Mouse (Mus musculus): ENCODE results near the gene Cfb. TPM values are rescaled to one million over a fixed set of nuclear protein-coding genes. Genes with fewer than 3 reads are reported as not detected.
"Not testable (repeated sequence)": the region's sequence is repeated elsewhere in the genome, so short reads cannot be mapped to it uniquely, and the experiment has no call there.

Gene Cfb
- polyA plus RNA-seq, 1 experiment, result 12.0 TPM

GRCm38 (mm10) chr17:34838785-34839184 lies 23.5 kb downstream of the Cfb start:
- no peak overlapping the region for H3K27ac ChIP-seq (ENCODE audit: insufficient read depth, low read depth, low read length)
- no peak overlapping the region for H3K4me3 ChIP-seq (ENCODE audit: insufficient read depth, low read length)
- TF ChIP-seq POLR2A (IDR thresholded peaks at IDR 0.05; ENCODE audit: borderline replicate concordance, low read depth, low read length), result no peak
- no peak for TF ChIP-seq CTCF (IDR thresholded peaks at IDR 0.05; ENCODE audit: low read depth, low read length)
- peaks cover 5% of the 10 kb centered on the region for H3K4me1 ChIP-seq (ENCODE audit: control insufficient read depth, insufficient read depth, low read length)

- Histone ChIP-seq H3K27ac (ENCODE audit: insufficient read depth, low read depth, low read length) (peak overlapping the region; percentile 37), H3K4me1 (ENCODE audit: control insufficient read depth, insufficient read depth, low read length) (peaks cover 5% of the 10 kb centered on the region)
- TF ChIP-seq POLR2A (IDR thresholded peaks at IDR 0.05; ENCODE audit: borderline replicate concordance, low read depth, low read length) (no peak), CTCF (IDR thresholded peaks at IDR 0.05; ENCODE audit: low read depth, low read length) (no peak)
Measured at GRCm38 (mm10) chr17:34837464-34838324, 24.6 kb downstream of the Cfb start.

DNA sequence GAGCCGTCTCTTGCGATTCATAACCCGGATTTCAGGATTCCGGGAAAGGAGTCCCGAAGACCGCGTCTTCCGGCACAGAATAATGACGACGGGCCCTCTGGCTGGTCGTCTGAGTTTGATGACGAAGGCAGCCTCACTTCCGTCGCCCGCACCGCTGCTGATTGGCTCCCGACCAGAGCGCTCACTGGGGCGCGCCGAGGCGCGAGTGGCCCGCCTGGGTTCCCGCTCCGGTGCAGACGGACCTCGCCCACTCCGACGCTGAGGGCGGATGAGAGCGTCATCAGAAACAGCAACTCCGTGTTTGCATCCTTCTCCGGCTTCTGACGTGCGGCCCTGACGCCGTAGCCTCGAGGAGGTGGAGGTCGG lies 25.5 kb downstream of the Cfb start, which contains the start of the genes Stk19 and Dxo:
Stk19 (minus strand) TSS at position 90 of the 366 bp plus-strand sequence.
Dxo (plus strand) TSS at position 164 of the 366 bp plus-strand sequence.
- Histone ChIP-seq H3K4me1 (ENCODE audit: control insufficient read depth, insufficient read depth, low read length) (peaks cover 5% of the 10 kb centered on the region), H3K27ac (ENCODE audit: insufficient read depth, low read depth, low read length) (peak within 1 kb of the TSS; percentile 53), H3K4me3 (ENCODE audit: insufficient read depth, low read length) (peak within 1 kb of the TSS; percentile 94)
- TF ChIP-seq CTCF (IDR thresholded peaks at IDR 0.05; ENCODE audit: low read depth, low read length) (no peak), POLR2A (IDR thresholded peaks at IDR 0.05; ENCODE audit: borderline replicate concordance, low read depth, low read length) (0 out of 2 replicates have a peak, but pooled peaks have one; percentile 44)

More at GRCm38 (mm10) chr17:34837464-34838324, 24.6 kb downstream of the Cfb start:
- peak overlapping the region; percentile 94 for H3K4me3 ChIP-seq (ENCODE audit: insufficient read depth, low read length)

DNA sequence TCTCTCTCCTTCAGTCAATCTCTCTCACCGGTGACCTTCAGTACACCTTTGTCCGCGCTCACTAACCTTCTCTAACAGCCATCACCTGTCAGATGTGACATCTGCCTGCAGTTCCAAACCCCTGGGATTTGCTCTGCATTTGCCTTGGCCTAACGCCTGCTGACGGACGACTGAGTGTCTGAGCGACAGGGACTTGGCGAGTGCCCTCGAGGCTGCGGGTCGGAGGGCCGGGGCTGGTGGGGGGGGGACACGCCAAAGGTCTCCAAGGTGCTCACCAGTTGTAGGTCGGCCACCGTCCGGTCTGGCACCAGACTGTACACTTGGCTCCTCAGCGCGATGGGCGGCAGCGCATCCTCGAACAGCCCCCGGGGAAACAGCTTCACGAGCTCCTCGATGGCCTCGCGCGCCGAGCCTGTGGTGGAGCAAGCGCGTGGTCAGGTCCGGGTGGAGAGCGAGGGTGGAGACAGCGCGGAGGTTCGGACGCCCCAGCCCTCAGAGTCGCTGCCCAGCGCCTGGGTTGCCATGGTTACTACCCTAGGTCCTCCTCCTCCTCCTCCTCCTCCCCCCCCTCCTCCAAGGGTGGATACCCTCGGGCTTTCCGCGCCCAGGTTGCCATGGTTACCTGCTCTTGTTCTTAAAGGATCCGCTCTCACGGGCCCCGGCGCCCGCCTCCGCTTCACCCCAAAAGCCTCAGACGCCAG lies 26.0 kb downstream of the Cfb start:
- Histone ChIP-seq H3K27ac (ENCODE audit: insufficient read depth, low read depth, low read length) (peak overlapping the region; percentile 53), H3K4me1 (ENCODE audit: control insufficient read depth, insufficient read depth, low read length) (peaks cover 5% of the 10 kb centered on the region), H3K4me3 (ENCODE audit: insufficient read depth, low read length) (peak overlapping the region; percentile 94)
- TF ChIP-seq POLR2A (IDR thresholded peaks at IDR 0.05; ENCODE audit: borderline replicate concordance, low read depth, low read length), result no peak
- TF ChIP-seq CTCF (IDR thresholded peaks at IDR 0.05; ENCODE audit: low read depth, low read length), result no peak

- not testable (repeated sequence) for H3K4me1 ChIP-seq (ENCODE audit: control insufficient read depth, insufficient read depth, low read length); H3K27ac ChIP-seq (ENCODE audit: insufficient read depth, low read depth, low read length); H3K4me3 ChIP-seq (ENCODE audit: insufficient read depth, low read length)
Measured at GRCm38 (mm10) chr17:34830776-34831175, 31.5 kb downstream of the Cfb start.

- Histone ChIP-seq H3K4me3 (ENCODE audit: insufficient read depth, low read length) (no peak overlapping the region), H3K4me1 (ENCODE audit: control insufficient read depth, insufficient read depth, low read length) (no peaks in the 10 kb centered on the region), H3K27ac (ENCODE audit: insufficient read depth, low read depth, low read length) (no peak overlapping the region)
- no peak for TF ChIP-seq POLR2A (IDR thresholded peaks at IDR 0.05; ENCODE audit: borderline replicate concordance, low read depth, low read length)
Measured at GRCm38 (mm10) chr17:34814818-34815370, 47.4 kb downstream of the Cfb start.

- not testable (repeated sequence) for H3K4me1 ChIP-seq (ENCODE audit: control insufficient read depth, insufficient read depth, low read length); H3K4me3 ChIP-seq (ENCODE audit: insufficient read depth, low read length); H3K27ac ChIP-seq (ENCODE audit: insufficient read depth, low read depth, low read length)
- peak; percentile 87 for TF ChIP-seq CTCF (IDR thresholded peaks at IDR 0.05; ENCODE audit: low read depth, low read length)
Measured at GRCm38 (mm10) chr17:34813747-34814146, 48.6 kb downstream of the Cfb start.

- Histone ChIP-seq H3K27ac (ENCODE audit: insufficient read depth, low read depth, low read length) (no peak overlapping the region), H3K4me3 (ENCODE audit: insufficient read depth, low read length) (no peak overlapping the region), H3K4me1 (ENCODE audit: control insufficient read depth, insufficient read depth, low read length) (no peaks in the 10 kb centered on the region)
- no peak for TF ChIP-seq CTCF (IDR thresholded peaks at IDR 0.05; ENCODE audit: low read depth, low read length)
- TF ChIP-seq POLR2A (IDR thresholded peaks at IDR 0.05; ENCODE audit: borderline replicate concordance, low read depth, low read length), result no peak
Measured at GRCm38 (mm10) chr17:34811275-34811674, 51.0 kb downstream of the Cfb start.

- not testable (repeated sequence) for H3K27ac ChIP-seq (ENCODE audit: insufficient read depth, low read depth, low read length); H3K4me1 ChIP-seq (ENCODE audit: control insufficient read depth, insufficient read depth, low read length); H3K4me3 ChIP-seq (ENCODE audit: insufficient read depth, low read length)
Measured at GRCm38 (mm10) chr17:34810811-34811210, 51.5 kb downstream of the Cfb start.

GRCm38 (mm10) chr17:34810411-34810810 lies 51.9 kb downstream of the Cfb start:
- H3K27ac ChIP-seq (ENCODE audit: insufficient read depth, low read depth, low read length); H3K4me3 ChIP-seq (ENCODE audit: insufficient read depth, low read length); H3K4me1 ChIP-seq (ENCODE audit: control insufficient read depth, insufficient read depth, low read length): not testable (repeated sequence)

Data from bone marrow macrophage, adult 2 months (primary cell).